Mouse (Mus musculus): Measurements from ENCODE around the gene Tk1. TPM values are rescaled to one million over a fixed set of nuclear protein-coding genes. Genes with fewer than 3 reads are reported as not detected.

Gene Tk1
- total and polyA plus RNA-seq, 3 experiments, result 172 to 188 TPM; not detected in 1

DNA sequence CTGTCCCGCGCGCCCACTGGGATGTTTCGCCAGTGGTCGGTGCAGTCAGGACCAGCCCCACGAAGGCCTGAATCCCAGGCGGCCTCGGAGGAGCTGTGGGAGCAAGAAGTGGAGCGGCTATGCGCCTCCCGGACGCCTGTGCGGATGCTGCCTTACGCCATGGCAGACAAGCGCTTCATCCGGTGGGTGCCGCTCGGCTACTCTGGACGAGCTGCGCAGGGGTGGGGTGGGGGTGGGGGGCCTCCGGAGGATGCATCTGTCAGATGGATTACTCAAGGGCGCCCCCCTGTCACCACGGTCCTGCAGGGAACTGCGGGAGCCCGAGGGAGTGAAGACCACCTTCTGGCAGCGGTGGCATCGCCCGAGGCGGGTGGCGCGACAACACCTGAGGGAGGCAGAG lies 42.8 kb downstream of the Tk1 start:
- peak overlapping the region; percentile 82 for H3K9ac ChIP-seq (ENCODE audit: control insufficient read depth, low read depth, low read length, poor library complexity, severe bottlenecking)
- H3K36me3 ChIP-seq (ENCODE audit: control insufficient read depth in 1 of 2, insufficient read depth in 2 of 2, low read length in 2 of 2), result no peaks in the 10 kb centered on the region
- H3K4me1 ChIP-seq (ENCODE audit: control insufficient read depth in 1 of 2, insufficient read depth in 2 of 2, low read length in 2 of 2), result peaks cover 3 to 13% of the 10 kb centered on the region in 2 experiments; a peak in 2 of 4 replicates
- no peak for TF ChIP-seq GATA1 (IDR thresholded peaks at IDR 0.05; ENCODE audit: low read depth, low read length)
- TF ChIP-seq CTCF (IDR thresholded peaks at IDR 0.05 in 2 of 3, conservative IDR thresholded peaks at IDR 0.05 in 1 of 3; ENCODE audit: control insufficient read depth in 1 of 3, insufficient read depth in 1 of 3, low read depth in 2 of 3, low read length in 3 of 3, poor library complexity in 1 of 3, severe bottlenecking in 1 of 3), result peak in 2 of 3 experiments; percentile 62 to 83; a peak in 5 of 6 replicates
- TF ChIP-seq MAFK (IDR thresholded peaks at IDR 0.05; ENCODE audit: borderline replicate concordance, low read depth, low read length), result no peak
- no peak for TF ChIP-seq HCFC1 (IDR thresholded peaks at IDR 0.05; ENCODE audit: low read depth, low read length)
- no peak for TF ChIP-seq MAZ (IDR thresholded peaks at IDR 0.05; ENCODE audit: low read depth, low read length)
- TF ChIP-seq RAD21 (IDR thresholded peaks at IDR 0.05; ENCODE audit: low read depth, low read length), result peak; percentile 6
- no peak for TF ChIP-seq KAT2A (conservative IDR thresholded peaks at IDR 0.05; ENCODE audit: low read depth, low read length)
- no peak for TF ChIP-seq USF2 (IDR thresholded peaks at IDR 0.05; ENCODE audit: borderline replicate concordance in 1 of 2, insufficient read depth in 1 of 2, low read depth in 1 of 2, low read length in 2 of 2)
- H3K27ac ChIP-seq (ENCODE audit: control insufficient read depth, low read depth, low read length), result peak overlapping the region; percentile 96
- peak overlapping the region; percentile 74 to 81 for H3K4me3 ChIP-seq (ENCODE audit: control insufficient read depth in 1 of 2, insufficient read depth in 1 of 2, low read depth in 2 of 2, low read length in 2 of 2)
- no peaks in the 10 kb centered on the region for H3K9me3 ChIP-seq (replicated peaks; ENCODE audit: insufficient read depth, low read length)
- peak; percentile 76 for DNase-seq (ENCODE audit: low read depth, low spot score)
- H3K79me2 ChIP-seq (ENCODE audit: control insufficient read depth, insufficient read depth, low read length, poor library complexity), result peaks cover 32% of the 10 kb centered on the region
- H3K27me3 ChIP-seq (ENCODE audit: control insufficient read depth in 1 of 2, insufficient read depth in 2 of 2, low read length in 2 of 2), result no peaks in the 10 kb centered on the region

GRCm38 (mm10) chr11:117782705-117783034 lies 43.2 kb downstream of the Tk1 start:
- peaks cover 3 to 13% of the 10 kb centered on the region in 2 experiments; a peak in 2 of 4 replicates for H3K4me1 ChIP-seq (ENCODE audit: control insufficient read depth in 1 of 2, insufficient read depth in 2 of 2, low read length in 2 of 2)
- H3K27me3 ChIP-seq (ENCODE audit: control insufficient read depth in 1 of 2, insufficient read depth in 2 of 2, low read length in 2 of 2), result no peaks in the 10 kb centered on the region
- peak overlapping the region; percentile 82 for H3K9ac ChIP-seq (ENCODE audit: control insufficient read depth, low read depth, low read length, poor library complexity, severe bottlenecking)
- H3K27ac ChIP-seq (ENCODE audit: control insufficient read depth, low read depth, low read length), result peak overlapping the region; percentile 96
- peak overlapping the region; percentile 74 to 81 for H3K4me3 ChIP-seq (ENCODE audit: control insufficient read depth in 1 of 2, insufficient read depth in 1 of 2, low read depth in 2 of 2, low read length in 2 of 2)
- H3K36me3 ChIP-seq (ENCODE audit: control insufficient read depth in 1 of 2, insufficient read depth in 2 of 2, low read length in 2 of 2), result no peaks in the 10 kb centered on the region
- H3K9me3 ChIP-seq (replicated peaks; ENCODE audit: insufficient read depth, low read length), result no peaks in the 10 kb centered on the region
- peaks cover 33% of the 10 kb centered on the region for H3K79me2 ChIP-seq (ENCODE audit: control insufficient read depth, insufficient read depth, low read length, poor library complexity)
- TF ChIP-seq ZKSCAN1 (IDR thresholded peaks at IDR 0.05; ENCODE audit: low read depth, low read length) (no peak), ETS1 (IDR thresholded peaks at IDR 0.05; ENCODE audit: low read depth, low read length) (no peak), TAL1 (IDR thresholded peaks at IDR 0.05; ENCODE audit: low read length) (no peak), ZNF384 (IDR thresholded peaks at IDR 0.05; ENCODE audit: low read depth, low read length) (no peak), TCF12 (IDR thresholded peaks at IDR 0.05; ENCODE audit: low read depth, low read length) (no peak), MXI1 (IDR thresholded peaks at IDR 0.05; ENCODE audit: low read depth, low read length) (peak; percentile 12)
- peak; percentile 51 for DNase-seq (ENCODE audit: low read depth, low spot score)

Data from MEL (cell line).